Mouse (Mus musculus) layer of hippocampus, postnatal 14 days (tissue): ENCODE data around the gene Zcchc4. TPM values are rescaled to one million over a fixed set of nuclear protein-coding genes. Genes with fewer than 3 reads are reported as not detected.

Experiments
- DNase-seq, 2 experiments: peaks; one replicate each; pipeline ENCODE4 v3.0.0; 2021 to 2022; ENCODE audit warnings: low spot score in 2 of 2, mixed read lengths in 1 of 2
- total RNA-seq, 2 experiments: library from RNA; stranded (reverse); gene quantifications; 2 replicates each; pipeline ENCODE4 v1.2.3; 2021

The Zcchc4 gene
- total RNA-seq, 2 experiments from 2014 or later = 8.8 to 9.1 TPM

DNA sequence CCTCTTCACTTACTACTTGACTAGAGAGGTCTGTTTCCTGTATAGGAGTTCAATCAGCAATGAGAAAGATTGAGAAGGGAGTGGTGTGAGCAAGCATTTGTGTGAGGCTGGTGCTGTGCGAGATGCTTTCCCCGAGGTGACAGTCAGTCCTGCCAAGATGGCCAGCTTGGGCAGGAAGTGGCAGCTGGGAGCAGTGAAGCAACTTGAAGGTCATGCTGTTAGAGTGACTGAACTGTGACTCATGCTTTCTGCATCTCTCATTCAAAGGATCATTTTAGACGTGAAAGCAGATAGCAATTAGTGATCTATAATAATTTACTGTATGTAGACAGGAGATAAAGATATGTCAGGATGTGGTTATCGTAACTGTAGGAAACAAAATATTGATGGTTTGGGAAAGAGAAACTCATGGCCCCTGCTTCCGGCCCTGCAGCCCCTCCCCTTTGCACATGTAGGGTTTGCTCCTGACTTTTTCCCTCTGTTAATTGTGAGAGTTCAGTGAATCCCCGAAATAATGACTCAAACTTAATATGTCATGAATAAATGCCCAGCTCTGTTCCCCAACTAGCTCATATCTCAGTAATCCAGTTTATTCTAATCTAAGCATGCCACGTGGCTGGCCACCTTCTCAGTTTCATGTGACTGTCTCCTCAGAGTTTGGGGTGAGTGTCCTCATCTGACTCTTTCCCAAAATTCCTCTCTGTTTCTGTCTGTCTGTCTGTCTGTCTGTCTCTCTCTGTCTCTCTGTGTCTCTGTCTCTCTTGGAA lies 11.5 kb downstream of the Zcchc4 start:
- DNase-seq = no peak

DNA sequence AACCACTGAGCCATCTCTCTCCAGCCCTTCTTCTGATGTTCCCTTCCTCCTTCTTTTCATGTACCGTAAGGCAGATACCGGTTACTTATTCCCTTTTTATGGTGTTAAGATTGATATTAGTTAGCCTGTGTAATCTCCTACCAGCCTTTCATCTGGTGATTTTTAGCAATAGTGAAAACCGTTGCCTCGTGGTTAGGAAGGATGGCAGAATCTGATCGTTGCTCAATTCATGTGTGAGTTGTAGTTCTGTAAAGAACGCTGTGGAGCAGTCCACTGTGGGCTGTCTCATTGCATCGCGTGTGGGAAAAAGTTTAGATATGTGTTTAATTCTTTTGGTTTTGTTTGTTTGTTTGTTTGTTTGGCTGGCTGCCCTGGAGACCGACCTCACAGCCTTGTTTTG lies 18.0 kb downstream of the Zcchc4 start:
- no peak for DNase-seq

DNA sequence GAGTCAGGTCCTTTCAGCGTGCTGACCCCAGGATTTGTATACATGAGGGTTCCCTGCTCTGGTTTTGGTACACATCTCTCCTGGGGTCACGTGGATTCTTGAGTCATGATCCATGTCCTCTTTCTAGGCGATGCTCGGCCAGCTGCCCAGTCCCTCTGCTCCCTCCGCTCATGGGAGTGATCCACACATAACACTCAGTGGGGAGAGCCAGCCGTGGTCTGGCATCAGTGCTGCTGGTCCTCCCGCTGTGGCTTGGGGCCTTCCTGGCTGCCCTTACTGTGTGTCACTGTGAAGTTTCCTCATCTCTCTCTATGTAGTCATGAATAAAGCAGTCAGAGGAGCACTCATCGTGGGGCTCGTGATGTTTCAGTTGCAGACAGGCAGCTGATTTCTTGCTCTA lies 18.9 kb downstream of the Zcchc4 start:
- DNase-seq = no peak

DNA sequence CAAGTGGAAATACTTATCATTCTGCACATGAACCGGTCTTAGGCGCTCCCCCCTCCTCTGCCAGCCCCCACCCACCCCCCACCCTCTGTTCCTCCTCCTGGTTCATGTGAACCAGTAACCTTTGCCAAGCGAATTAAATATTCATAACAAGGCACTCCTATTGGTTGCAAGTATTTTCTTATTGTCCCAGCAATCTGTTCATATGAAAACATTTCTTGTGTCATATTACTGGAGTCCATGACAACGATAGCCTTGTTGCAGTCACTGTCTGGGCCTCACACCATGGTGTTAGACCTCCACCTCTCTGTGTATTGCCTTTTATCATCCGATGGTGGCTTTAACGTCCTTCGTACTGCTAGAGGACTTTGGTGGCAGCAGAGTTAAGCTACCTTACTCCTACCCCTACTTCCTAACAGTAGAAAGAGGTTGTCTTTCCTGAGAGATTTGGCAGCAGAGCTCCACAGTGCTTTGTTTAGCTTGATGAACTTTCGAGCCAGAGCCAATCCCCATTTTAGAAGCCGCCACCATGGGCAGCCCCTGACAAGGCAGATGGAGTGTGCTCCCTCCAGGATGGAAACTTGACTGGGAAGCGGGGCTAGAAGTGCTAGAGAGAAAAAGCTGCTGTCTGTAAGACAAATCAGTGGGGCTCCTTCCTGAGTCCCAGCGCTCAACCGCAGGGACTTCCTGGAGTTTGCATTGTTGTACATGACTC lies 24.2 kb downstream of the Zcchc4 start:
- no peak for DNase-seq

DNA sequence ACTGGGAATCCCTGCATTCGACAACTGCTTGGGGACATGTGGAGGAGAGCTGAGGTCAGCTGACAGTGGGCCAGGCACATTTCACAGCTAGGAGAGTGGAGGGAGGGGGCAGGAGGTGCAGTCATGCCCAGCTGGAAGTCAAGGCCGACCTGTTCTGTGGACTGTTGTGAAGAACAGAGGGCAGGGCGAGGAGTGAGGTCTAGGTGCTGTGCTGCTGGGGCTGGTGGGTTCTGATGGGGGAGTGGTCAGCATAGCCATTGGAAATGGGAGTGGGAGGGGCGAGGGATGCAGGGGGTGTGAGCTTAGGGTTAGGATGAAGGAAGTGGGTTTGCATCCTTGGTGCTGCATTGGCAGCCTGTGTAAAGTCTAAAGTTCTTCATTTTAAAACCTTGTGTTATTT lies 30.6 kb downstream of the Zcchc4 start:
- DNase-seq = no peak

DNA sequence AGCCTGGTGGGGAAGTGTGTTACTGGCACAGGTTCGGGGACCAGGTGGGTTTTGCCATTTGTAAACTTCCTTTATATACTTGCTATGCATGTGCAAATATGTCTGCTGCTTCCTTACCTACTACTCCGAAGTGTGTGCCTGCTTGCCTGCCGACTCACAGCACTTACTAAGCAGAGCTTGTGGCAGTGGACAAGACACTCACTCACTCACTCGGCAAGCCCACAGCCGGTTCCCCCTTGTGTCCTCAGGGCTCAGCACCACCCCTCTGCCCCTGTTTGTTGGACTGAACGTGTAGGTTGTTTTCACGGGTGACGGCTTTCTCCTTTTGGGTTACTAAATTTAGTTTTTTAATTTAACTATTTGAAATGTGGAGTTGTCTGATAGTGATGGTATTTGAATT lies 31.1 kb downstream of the Zcchc4 start:
- no peak for DNase-seq

DNA sequence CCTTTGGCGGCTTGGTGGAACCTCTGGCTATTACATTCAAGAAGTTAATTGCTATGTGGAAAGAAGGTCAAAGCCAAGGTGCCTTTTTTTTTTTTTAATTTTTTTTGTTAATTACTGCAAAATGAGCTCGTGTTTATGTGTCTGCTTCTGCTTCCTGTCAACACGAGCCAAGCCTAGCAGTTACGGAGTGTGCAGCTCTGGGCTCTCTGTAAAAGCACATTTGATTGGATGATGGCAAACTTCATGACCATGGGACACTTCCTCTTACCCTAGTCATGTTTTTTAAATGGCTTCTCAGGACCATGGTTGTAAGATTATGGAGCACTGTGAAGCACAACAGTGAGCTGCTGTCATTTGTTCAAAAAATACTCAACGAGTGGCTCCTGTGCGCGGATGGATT lies 31.8 kb downstream of the Zcchc4 start:
- DNase-seq = no peak

DNA sequence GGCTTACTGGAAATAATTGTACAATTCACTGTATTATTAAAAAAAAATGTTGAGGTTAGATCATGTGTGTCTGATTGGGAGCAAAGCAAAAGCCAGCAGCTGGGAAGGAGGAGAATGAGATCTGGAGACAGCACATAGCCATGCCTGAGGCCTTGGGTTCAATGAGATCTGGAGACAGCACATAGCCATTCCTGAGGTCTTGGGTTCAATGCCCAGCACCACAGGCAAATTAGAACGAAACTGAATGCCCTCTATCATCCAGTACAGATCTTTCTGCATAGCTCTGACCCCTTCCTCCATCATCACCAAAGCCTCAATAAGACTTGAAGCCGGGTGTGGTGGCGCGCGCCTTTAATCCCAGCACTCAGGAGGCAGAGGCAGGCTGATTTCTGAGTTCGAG lies 35.2 kb downstream of the Zcchc4 start:
- no peak for DNase-seq

DNA sequence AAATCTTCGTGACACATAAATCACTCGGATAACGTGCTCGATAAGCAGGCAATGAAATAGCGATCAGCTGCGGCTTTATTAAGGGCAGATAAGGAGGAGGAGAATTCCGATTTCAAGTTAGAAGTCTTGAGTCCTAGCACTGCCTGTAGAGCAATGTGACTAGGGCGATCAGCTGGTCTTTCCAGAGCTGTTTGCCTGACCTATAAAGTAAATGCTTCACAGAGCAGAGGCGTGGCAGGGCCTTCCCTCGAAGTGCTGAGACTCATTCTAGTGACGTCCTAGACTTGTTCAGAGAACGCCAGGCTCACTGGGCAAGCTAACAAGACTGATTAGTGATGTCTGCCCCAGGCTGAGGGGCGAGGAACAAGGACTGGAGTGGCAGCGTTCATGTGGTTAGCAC lies 35.8 kb downstream of the Zcchc4 start:
- DNase-seq = no peak

DNA sequence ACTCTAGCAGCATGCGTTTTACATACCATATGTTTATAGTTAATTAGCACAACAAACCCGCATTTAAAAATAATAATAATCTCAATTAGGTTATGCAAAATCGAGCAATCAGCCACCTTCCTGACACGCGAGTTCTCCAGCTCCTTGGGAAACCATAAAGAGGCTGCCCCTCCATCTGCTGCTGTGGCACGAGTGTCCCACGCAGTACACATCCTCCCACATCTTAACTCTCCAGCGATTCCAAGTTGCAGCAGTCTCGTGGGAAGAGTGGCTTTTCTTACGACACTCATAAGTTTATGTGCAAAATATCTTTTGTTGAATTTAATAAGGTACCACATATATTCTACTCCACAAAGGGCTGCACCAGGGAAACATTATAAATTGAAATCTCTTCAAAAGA lies 37.2 kb downstream of the Zcchc4 start:
- DNase-seq = no peak

DNA sequence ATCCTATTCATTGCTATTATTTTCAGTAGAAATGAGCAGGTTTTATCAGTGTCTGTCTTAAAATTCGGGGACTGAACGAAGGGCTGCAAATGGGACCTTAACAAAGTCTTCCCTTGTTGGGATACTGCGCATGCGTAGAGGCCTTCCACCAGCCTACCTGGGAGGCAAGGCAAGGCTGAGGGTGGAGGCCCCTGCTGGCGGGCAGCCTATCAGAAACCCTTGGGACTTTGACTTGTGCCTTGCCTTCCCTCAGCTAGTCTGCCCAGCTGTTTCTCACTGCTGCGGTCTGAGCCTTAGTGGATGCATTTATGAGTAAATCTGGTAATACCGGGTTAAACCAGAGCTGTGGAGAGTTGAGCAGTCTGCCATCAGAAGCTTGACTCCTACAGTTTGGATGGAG lies 38.1 kb downstream of the Zcchc4 start:
- DNase-seq = no peak

DNA sequence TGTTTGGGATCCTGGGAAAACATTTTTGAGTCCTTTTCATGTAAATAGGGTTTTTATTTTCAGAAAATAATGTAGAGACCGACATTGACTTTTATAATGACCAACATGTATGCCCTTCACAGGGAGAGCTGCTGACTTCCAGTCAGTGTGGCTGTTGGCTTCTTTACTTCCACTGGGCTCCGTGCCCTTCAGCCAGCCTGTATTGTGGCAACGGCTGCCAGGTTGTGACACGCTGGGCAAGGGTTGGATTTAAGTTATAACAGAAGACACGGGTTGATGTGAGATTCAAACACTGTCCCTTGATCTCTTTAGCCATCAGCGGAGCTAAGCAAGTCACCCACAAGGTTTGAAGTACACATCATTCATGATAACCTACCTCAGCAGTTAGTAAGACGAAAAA lies 43.5 kb downstream of the Zcchc4 start:
- no peak for DNase-seq

DNA sequence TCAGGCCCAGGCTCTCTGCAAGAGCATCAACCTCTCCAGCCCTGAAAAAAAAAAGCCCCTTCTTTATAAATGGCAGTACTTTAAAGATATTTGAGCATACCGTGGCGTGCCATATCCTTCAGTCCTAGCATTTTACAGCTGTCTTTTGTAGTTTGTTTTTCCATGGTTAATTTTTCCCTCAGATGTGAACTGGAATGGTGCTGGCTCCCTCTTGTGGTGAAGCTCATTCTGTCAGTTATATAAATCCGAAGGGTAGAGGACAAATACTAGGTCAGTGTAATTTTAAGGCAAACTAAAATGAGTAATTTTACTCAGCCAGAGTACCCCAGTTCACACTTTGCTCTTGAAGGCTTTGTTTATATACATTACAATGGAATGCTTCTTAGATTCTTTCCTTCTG lies 46.5 kb downstream of the Zcchc4 start:
- peak; percentile 45 to 75 for DNase-seq

DNA sequence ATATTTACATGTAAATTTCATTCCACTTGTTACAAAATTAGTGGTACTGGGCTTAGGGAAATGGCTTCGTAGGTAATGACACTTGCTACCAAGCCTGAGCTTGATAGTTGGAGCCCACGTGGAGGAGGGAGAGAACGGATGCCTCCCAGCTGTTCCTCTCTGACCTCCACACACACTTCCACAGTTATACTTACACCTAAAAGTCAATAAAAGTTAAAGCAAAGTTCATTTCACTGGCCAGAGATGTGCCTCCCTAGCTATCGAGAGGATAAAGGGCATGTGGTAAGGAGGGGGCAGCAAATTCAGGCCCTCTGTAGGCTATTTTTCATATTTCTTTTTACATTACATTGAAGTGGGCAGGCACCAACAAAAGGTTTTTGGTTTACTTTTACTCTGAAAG lies 52.7 kb downstream of the Zcchc4 start:
- DNase-seq = no peak

DNA sequence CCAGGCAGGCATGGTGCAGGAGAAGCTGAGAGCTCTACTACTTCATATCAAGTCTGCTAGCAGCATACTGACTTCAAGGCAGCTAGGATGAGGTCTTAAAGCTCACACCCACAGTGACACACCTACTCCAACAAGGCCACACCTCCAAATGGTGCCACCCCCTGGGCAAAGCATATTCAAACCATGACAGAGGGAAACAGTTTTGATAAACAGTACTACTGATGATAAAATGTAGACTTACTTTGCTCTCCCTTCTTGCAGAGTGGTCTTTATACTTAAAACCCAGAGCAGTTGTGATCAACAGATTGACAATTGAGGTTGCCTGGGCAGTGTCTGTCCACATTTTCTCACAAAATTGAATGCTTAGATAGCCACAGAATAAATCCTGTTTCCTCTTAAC lies 57.8 kb downstream of the Zcchc4 start:
- DNase-seq = no peak

DNA sequence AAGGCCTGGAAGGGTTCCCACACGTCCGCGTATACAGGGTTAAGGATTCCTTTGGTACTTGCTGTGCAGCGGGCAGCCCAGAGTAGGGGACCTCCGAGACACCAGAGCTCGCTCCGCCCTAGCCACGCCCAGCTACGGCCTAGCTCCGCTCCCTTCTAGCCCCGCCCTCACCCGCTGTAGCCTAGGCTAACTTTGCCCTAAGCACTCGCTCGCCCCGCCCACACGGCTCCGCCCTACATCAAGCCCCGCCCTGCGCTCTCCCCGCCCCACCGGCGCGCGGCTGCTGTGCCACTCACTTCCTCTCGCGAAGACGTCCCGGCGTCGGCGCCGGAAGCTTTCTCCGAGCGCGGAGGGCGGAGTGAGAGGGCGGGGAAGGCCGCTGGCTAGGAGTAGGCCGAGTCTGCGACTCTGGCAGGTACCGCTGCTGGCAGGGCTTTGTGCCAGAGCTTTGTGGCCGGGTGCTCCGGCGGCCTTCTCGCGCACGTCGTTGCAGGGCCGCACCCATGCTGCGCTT lies 58.6 kb downstream of the Zcchc4 start, which contains the start of gene Anapc4:
TSS of gene Anapc4 (plus strand) at position 252 of the 514 bp plus-strand sequence.
- DNase-seq = peak; percentile 98 to 99

DNA sequence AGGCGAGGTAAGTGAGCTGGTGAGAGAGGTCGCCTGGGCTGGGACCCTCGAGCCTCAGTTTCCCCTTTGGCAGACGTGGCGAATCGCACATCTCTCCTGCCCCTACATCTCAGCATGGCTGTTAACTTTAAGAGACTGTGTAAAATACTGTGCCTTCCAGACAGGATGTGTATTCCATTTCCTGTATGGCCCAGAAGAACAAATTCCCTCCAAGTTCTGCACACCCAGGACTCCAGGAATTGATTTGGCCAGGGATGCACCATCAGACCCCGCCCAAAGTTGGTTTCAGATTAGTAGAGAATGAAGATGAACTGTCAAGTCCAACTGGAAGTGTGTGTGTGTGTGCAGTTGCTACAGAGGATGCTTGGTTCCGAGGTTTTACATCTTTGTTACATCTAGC lies 59.2 kb downstream of the Zcchc4 start:
- DNase-seq = no peak

DNA sequence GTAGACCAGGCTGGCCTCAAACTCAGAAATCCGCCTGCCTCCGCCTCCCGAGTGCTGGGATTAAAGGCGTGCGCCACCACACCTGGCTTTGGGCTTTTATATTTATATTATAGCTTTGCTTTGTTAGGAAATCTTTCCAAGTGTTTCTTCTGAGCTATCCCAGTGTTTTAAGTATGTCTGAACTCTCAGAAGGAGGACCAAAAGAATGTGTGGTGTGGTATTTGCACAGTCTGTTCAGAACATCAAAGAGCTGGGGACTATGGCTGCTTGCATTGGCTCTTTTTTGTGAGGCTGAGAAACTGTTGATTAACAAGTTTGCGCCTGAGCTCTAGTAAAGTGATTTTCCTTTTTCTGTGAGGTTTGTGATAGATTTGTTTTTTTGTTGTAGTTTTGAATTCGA lies 69.1 kb downstream of the Zcchc4 start:
- no peak for DNase-seq

DNA sequence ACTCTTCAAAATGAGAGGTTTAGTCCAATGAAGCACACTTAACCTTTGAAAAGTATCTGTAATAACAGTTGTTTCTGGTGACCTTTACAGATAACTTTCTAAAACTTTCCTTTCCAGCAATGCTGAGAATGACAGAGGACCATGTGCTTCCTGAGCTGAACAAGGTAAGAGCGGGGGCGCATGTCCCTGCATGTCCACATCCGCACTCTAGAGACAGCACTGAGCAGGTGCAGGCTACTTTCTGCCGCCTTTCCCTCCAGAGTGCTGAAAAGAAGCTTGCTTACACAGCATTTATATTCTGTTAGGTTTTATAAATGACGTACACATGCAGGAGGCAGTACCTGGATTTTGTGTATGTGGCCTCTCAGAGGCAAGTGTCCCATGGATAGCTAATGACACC lies 80.5 kb downstream of the Zcchc4 start:
- DNase-seq = no peak

DNA sequence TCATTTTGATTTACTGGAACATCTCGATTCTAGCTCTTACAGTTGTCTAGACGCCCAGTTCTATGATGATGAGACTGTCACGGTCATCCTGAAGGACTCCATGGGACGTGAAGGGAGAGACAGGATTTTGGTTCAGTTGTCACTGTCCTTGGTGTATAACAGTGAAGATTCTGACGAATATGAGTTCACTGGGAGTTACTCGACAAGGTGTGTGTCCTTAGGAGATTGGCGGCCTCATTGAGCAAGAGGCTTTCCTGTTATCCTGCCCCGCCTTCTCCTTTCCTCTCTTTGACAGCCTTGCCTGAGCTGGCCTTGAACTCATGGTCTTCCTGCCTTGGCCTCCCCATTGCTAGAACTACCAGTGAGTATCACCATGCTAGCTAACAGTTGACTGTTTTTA lies 89.2 kb downstream of the Zcchc4 start:
- DNase-seq = no peak

DNA sequence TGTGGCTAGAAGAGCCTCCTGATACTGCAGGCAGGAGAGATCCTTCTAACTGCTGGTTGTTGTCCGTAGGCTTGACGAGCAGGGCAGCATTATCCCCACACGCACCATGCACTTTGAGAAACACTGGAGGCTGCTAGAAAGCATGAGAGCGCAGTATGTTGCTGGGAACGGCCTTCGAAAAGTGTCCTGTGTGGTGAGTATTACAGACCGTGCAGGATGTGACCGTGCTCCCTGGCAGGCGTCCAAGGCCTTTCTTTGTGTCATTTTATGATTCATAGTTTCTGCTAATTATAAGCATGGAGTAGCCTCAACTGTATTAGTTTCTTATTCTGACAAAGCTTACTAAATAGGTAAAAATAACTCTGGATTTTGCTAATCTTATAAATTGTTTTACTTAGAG lies 90.6 kb downstream of the Zcchc4 start:
- DNase-seq = no peak

DNA sequence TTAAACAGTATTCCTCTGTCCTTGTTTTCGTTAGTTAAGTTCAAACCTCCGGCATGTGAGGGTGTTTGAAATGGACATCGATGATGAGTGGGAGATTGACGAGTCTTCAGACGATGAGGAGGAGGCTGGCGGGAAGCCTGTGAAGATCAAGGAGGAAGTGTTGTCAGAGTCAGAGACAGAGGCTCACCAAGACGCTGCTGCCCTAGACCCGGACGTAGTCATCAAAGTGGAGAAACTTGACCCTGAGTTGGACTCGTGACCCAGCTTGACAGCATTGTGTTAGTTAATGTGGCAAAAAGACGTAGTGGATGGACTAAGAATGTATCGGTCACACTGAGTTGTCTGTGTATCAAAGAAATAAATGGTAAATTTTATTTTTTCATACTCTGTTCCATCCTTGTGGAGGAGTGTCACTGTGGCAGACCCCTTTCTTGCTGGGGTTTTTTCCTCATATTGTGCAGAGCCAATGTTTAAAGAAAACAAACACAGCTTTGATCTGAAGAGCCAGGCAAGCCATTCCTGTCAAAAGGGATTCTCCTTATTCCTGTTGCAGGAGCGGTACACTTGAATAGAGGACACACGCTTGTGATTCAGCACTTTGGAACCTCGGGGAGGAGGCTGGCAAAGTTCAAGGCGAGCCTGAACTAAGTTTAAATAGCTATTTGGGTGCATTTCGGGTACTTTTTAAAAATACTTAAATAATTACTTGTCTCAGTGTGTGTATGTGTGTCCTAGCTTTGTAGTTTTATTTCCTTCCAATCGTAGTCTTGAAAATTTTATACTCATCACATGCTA lies 91.3 kb downstream of the Zcchc4 start:
- DNase-seq = no peak
